Mouse (Mus musculus) adrenal gland, adult 8-10 months (tissue): ENCODE measurements around the gene Aunip. TPM values are rescaled to one million over a fixed set of nuclear protein-coding genes. Genes with fewer than 3 reads are reported as not detected.

Experiments
- DNase-seq: peaks from one replicate; pipeline ENCODE4 v3.0.0; 2022
- microRNA-seq, 2 experiments: library from miRNA; unstranded; fragments of <30 nt; microRNA quantifications; one replicate each; pipeline ENCODE4 v1.2.0; 2022
- total RNA-seq, 4 experiments: library from RNA; stranded (reverse); gene quantifications; 2 replicates each; pipeline ENCODE4 v1.2.4; 2022

The Aunip gene
- total RNA-seq, 4 experiments from 2014 or later: 0.66 to 2.4 (median 2.2) TPM

GRCm38 (mm10) chr4:134557626-134558249 is 46.9 kb downstream of the Aunip start:
- no peak for DNase-seq

DNA sequence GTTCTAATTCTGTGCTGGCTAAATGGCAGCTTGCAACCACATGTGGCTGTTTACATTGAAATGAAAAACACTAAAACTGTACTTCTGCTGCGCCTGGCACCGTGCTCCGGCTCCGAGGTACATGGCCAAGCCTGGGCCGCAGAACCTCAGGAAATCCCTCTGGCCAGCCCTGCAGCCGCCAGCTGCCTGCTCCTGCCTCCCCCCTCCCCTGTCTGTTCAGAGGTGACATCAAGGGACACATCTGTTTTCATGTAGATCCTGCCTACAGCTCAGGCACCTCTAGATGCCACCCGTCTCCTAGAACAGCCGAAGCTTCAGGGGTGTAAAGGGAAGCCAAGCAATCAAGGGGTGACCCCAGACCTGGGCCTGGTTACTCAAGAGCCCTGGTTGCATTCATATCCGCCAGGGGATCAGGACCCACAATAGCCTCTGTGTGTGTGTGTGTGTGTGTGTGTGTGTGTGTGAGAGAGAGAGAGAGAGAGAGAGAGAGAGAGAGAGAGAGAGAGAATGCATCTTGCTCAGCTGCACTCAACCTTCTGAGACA is 47.8 kb downstream of the Aunip start:
- DNase-seq: no peak

- DNase-seq: no peak
Observed at GRCm38 (mm10) chr4:134559154-134559553, 48.4 kb downstream of the Aunip start.

GRCm38 (mm10) chr4:134560699-134561098 is 49.9 kb downstream of the Aunip start:
- no peak for DNase-seq

GRCm38 (mm10) chr4:134562014-134562413 is 51.2 kb downstream of the Aunip start:
- no peak for DNase-seq

DNA sequence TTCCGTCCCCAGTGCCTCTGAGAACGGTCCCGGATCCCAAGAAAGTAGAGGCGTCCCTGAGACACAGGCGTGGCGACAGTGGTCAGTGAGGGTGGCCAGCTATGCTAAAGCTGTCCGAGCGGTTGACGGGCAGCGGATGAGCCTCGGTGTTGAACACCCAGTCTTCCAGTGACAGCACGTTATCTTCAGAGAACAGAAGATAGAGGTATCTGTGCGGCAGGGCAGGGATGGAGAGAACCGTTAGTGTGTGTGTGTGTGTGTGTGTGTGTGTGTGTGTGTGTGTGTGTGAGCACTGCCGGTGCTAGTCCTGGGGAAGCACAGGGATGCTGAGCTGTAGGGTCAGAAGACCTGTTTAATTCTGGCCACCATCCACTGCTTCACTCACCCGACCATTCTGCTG is 52.8 kb downstream of the Aunip start:
- no peak for DNase-seq

DNA sequence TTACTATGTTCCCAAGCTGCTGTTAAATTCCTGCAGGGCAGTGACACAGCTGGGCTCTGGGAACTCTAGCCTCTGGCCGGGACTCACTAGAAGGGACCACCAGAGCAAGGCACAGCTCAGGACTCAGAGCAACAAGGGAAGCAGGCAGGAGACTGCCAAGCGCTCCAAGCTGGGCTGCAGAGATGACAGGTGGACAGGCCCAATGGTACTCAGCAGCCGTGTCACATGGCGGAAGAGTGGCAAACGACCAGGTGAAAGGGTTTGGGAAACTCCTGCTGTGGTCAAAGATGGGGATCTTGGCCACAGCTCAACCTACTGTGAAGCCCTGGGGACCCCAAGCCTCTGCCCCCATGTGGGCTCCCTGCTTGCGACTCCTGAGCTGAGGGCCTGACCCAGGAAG is 53.3 kb downstream of the Aunip start:
- DNase-seq: no peak

GRCm38 (mm10) chr4:134567377-134568226 is 56.8 kb downstream of the Aunip start:
- DNase-seq: no peak

GRCm38 (mm10) chr4:134569205-134569604 is 58.4 kb downstream of the Aunip start:
- no peak for DNase-seq

DNA sequence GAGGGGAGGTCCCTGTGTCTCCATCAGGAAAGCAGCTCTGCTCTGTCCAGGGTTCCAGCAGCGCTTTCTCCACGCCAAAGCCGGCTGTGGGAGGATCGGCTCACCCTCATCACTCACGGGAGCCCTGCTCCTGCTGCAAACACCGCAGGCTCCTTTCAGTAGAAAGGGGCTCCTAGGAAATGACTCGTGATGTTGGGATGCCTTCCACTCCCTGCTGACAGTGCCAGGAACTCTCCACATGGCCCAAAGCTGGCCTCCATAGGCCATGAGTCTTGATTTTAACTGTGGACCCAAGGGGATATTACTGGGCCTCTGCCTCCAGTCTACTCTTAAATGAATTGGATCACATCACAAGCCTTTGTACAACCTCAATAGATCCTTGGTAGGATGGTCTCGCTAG is 59.0 kb downstream of the Aunip start:
- no peak for DNase-seq

DNA sequence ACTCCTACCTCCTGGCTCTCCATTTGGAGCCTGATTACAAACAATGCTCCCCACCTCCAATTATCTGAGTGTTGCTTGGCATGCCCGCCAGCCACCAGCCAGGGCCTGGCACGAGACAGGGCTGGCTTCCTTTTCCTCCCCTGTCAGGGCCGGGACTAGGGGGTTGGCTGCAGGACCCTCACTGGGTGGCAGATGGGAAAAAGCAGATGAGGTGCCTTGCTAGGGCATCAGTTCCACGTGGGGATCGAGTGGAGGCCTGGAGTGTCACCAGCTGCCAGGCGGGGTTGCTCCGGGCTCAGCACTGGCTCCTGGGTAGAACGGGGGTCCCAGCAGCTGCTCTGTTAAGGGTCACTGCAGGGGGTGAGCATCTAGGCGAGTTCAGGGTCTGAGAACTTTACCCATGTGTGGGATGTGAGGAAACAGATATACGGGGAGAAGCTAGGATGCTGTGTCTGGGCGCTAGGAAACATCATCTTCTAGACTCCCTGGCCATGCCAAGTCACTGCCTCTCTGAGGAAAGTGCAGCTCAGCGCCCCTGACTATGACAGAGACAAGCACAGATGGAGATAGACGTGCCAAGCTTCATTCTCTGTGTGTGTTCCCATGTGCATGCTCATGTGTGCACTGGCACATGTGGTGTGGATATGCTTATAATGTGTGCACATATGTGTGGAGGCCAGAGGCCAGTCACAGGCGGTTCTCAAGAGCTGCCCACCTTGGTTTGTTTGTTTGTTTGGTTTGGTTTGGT is 60.1 kb downstream of the Aunip start:
- DNase-seq: no peak

DNA sequence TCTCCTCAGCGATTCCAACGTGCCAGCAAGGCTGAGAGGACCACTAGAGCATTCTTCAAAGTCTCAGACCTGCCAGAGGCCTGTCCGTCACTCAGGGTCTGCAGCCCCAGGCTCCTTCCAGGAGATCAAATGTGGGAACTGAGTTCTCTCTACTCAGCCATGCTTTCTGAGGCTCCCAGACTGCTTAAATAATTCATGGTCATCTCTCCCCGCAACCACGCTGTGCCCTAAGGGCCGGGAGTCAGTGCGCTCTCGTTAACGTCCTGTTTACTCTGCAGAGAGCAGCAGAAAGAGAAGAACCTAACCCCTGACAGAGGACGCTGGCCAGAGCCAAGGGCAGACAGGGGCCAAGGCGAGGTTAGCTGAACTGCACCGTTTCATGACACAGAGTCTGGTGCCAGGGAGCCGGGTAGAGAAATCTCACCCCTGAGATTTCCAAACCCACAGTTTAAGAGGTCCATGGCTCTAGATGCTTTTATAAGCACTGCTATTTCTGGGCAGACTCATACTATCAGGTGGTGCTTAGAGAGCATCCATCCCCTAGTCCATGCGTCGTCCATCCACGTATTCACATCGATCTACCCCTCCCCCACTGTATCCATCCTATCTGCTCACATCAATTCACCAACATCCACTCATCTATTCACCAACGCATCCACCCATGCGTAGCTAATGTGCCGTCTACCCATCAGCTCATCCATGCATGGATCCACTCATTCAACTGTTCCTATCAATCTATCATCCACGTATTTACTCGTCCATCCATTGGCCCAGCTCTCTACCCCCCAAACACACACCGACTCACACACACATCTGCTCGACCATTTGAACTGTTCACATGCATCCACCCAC is 61.9 kb downstream of the Aunip start:
- DNase-seq: no peak

Small RNA genes within 50 kb of the gene (microRNA-seq; reads per million reads assigned to microRNA genes)
- gene Gm23634: 1.5 to 1.8 reads per million in 2 experiments
- 0 reads per million in 2 experiments for gene Mir6403

Other genes starting within 250 kb of the Aunip start
- gene Pdik1l, start 223.1 kb upstream of the Aunip start, total RNA-seq: 10 to 100 TPM; 13.0 to 20.0 (median 15.5) TPM
- not detected for gene Trim63, start 195.9 kb upstream of the Aunip start, total RNA-seq
- 100 to 1,000 TPM in 2 of 4 experiments, 10 to 100 TPM in 2; 29.5 to 113 (median 69.5) TPM for gene Slc30a2, start 167.8 kb upstream of the Aunip start, total RNA-seq
- 10 to 100 TPM in 2 of 4 experiments, 1 to 10 TPM in 2; 3.3 to 15.4 (median 9.4) TPM for gene Extl1, start 127.1 kb upstream of the Aunip start, total RNA-seq
- 10 to 100 TPM; 13.9 to 21.7 (median 19.0) TPM for gene Pafah2, start 114.7 kb upstream of the Aunip start, total RNA-seq
- gene Stmn1, start 42.7 kb upstream of the Aunip start, total RNA-seq: 10 to 100 TPM; 20.9 to 31.8 (median 30.0) TPM
- 10 to 100 TPM; 54.1 to 81.1 (median 71.3) TPM for gene Paqr7, start 14.3 kb upstream of the Aunip start, total RNA-seq
- gene Mtfr1l, start 24.4 kb downstream of the Aunip start, total RNA-seq: 100 to 1,000 TPM; 125 to 174 (median 152) TPM
- gene Selenon, start 41.2 kb downstream of the Aunip start, total RNA-seq: 10 to 100 TPM; 28.9 to 58.1 (median 44.4) TPM
- 10 to 100 TPM; 15.3 to 41.3 (median 29.9) TPM for gene Man1c1, start 193.3 kb downstream of the Aunip start, total RNA-seq